Mouse (Mus musculus): ENCODE data around the gene Eps8.

Eps8 gene

DNA sequence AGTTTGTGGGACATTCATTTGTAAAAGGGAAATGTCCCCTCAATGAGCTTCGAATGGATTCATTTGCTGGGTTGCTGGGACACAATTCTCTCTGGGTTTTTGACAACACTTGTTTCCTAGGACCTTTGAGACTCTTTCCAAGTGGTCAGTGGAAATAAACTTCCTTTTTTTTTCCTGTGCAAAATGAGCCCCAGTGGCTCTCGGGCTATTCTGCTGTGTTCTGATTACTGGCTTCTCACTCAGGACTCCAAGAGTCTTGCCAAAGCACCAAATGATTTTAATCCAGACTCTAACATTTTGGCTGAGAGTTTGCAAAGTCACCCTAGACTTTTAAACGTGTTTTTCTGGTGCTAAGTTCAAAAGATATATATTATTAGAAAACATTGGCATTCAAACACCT is 10.3 kb upstream of the Eps8 start:
- no peak for DNase-seq (ENCODE audit: low read depth)

DNA sequence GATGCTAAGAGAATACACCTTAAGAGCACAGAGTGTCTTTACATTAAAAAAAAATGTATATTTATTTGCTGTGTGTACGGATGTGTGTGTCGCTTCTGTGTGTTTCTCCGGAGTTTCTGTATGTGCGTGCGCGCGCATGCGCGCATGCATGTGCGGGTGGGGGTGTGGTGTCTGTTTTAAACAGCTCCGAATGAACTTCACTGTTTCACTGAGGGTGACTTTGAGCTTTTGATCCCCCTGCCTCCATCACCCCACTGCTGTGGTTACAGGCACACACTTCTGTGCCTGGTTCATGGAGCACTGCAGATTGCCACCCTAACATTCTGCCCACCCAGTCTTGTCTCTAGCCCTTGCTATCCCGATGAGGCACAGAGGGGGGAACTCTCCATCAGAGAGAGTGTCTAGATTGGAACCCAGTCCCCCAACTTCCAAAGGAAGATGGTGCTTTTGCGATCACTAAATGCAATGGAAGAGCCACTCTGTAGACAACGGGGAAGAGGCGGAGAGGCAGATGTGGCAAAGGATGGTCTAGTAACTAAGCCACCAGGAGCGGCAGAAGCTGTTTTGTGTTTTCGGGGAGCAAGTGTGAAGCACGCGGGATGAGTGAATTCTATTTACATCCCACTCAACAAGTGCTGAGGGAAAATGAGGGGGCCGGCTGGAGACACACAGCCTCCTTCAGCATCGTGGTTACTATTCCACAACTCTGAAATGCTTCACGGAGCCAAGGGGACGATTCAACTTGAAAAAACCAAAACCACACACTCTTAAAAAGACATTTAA is 7.1 kb upstream of the Eps8 start:
- no peak for DNase-seq (ENCODE audit: low read depth)

DNA sequence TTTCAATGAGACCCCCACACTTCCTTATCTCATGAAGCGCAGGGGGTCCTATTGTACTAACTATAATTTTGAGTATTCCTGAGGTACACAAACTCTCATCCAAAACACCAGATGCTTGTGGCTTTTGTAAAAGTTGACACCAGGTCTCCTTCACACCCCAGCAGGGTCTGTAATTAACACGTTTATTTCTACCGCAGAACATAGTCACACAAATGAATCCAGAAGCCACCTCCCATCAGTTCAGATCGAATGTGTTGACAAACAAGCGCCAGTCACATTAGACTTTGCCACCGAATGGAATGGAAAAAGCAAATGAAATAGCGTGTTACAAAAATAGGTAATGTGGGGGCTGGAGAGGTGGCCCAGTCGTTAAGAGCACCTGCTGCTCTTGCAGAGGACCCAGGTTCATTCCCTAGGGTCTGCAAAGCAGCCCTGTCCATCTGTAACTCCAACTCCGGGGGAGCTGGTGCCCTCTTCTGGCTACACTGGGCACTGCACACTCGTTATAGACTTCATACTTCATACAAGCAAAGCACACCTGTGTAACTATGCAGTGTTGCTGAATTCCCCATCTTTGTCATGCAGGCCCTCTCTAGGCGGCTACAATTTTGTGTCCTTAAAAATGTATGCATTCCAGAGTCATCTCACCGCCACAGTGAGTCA is 3.9 kb upstream of the Eps8 start:
- DNase-seq (ENCODE audit: low read depth), result no peak

DNA sequence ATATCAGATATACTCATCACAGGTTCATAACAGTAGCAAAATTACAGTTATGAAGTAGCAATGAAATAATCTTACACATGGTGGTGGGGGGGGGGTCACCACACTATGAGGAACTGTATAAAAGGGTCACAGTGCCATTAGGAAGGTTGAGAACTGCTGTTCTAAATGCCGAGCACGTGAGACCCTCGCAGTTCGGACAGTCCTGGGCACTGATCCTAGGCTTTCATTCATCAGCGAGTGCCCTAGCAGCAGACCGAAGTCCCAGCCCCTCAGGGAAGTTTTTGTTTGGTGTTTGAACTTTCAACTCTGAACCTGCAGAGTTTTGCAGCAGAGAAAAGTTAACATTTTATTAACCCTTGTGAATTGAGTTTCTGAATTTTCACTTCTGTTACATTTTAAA is 2.5 kb upstream of the Eps8 start:
- no peak for DNase-seq (ENCODE audit: low read depth)

DNA sequence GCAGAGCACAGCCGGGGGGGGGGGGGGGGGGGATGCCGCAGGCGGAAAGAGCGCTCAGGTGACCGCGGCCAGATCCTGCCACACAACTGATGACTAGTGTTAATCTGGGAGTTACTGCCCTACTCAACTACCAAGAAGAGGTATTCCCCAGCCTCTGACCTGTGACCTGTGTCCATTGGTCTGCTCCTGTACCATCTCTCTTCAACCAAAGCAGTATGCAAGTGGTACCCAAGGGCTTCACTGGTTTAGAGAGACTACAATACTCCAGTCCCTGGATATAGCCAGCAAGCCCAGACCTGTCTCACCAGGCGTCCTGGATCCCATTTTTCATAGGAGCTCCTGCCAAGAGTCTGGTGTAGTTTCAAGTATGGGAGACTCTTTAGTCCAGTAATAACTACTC is 5.1 kb downstream of the Eps8 start:
- DNase-seq (ENCODE audit: low read depth), result no peak

DNA sequence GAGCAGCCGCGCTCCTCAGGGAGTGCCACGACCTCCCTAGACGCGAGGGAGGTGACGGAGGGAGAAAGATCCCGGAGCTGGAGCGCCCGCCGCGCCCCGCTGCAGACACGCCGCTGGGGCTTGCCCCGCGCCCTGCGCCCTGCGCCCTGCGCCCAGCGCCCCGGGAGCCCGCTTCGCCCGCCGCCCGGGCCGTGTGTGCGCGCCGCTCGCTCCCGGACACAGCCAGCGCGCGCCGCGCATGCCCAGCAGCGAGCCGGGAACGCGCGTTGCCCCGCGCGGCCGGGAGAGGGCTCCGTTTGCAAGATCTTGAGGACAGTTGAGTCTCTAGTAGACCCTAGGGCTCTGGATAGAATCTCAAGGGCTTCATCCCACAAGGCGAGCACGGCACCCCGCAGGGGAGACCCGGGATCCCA is 5.6 kb downstream of the Eps8 start:
- DNase-seq (ENCODE audit: low read depth), result peak; percentile 35

DNA sequence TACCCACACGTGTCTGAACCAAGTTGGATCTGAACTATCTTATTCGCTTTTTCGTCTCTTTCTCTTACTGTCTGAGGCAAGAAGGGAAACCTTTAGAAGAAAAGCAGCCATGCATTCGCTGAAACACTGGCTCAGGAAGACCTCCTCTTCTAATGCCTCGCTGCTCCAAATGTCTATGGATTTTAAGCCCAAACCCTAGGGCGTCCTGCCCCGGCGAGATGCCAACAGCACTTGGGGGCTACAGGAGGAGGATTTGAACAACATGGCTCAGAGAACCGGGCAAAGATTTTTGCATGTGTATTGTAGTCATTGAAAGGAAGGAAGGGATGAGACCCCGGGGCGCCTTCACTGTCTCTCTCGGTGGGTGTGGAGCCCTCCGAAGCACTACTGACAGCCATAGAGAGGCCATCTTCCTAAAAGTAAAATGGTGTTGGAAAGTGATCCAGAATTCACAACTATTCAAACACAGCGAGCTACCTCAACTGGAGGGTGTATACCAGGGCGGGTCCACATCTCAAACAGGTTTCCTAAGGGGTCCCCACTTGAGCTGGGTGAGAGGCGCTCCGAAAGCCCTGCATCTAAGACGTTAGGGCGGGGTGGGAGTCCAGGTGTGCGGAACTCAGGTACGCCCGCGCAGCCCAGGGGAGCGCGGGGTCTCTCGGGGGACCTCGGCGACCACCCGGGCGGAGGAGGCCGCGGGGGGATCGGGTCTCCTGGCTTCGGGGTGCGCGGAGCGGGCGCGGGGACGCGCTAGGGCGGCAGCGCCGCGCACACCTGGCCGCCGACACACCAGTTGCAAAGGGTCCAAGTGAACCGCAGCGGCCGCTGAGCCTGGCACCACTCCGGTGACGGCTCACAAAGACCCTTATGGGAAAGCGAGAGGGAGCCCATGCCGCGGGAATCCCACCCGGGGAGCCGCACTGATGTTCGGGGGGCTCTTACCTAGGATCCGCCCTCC is 6.3 kb downstream of the Eps8 start:
- DNase-seq (ENCODE audit: low read depth), result no peak

DNA sequence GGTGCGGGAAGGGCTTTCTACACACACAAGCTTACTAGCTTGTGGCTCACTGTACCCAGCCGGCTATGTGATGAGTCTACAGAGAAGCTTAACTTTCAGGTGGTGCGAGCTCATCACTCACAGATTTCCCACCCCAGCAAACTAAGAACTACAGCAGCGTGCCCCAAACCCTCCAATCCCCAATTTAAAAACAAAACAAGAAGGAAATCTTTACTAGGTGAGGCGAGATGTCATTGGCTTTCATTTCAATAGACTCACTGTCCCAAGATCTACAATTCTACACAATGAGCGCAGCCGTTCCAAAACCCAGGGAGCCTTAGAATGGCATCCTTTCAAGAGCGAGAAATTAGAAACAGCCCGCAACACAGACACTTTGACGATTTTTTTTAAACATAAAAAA is 7.0 kb downstream of the Eps8 start:
- DNase-seq (ENCODE audit: low read depth), result no peak

DNA sequence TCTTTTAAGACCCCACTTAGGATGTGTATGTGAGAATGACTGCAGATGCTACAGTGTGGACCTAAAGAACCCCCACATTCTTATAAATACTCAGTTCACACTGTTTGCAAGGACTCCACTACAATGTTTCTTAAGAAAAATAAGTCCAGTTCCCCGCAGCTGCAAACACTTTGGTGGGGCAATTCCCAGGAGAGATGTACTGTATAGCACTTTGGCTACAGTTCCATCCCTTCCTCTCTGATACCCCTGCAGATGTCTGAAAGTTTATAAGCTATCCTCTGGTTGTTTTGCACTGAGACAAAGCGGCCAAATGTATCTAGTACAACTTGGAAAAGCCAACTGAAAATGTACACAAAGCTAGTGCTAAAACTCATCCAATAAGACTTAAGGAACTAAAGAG is 8.0 kb downstream of the Eps8 start:
- no peak for DNase-seq (ENCODE audit: low read depth)

DNA sequence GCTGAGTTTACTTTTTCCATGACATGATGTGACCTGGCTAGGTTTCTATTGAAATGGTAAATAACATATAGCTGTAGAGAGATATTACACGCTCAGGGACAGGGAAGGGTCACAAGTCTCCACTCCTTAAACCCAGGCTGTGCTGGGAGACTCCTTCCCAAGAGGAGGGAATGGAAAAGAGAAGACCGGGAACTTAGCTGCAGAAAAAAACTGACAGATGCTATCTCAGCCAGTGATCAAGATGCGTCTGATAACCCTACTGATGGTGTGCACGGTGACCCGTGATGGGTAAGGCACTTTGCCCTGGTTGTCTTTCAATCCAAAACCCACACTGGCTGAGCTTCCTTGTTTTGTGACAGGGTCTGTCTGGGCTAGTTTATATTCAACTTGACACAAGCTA is 9.8 kb downstream of the Eps8 start:
- DNase-seq (ENCODE audit: low read depth), result no peak

DNA sequence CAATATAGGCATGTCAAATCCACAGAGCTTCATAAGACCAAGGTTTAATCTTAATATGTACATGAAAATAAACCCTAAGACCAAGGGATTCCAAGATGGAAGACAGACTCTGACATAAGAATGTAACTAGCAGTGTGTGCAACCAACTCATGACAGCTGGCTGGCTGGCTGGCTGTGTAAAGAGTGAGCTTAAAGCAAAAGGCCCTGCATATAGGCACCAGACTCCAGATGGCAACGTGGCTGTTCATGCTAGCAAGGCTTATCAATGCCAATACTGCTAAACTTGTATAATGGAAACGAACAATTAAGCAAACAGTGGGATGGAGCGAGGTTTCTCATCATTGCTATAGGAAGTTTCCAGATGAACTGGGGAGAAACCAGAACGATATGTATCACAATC is 10.9 kb downstream of the Eps8 start:
- no peak for DNase-seq (ENCODE audit: low read depth)

DNA sequence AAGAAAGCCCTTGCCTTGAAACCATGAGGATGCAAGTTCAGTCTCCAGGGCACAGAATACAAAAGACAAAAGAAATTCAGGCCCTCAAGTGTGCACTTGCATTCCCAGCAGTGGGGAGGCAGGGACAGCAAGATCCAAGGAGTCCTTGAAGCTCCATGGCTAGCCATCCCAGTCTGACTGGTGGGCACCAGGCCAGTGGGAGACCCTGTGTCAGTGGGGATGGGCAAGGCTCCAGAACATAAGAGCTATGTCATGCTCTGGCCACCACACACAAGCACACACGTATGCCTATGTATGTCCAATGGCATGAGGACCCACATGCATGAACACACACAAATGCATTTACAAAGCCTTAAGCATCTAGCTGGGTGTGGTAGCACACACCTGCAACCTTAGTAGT is 13.0 kb downstream of the Eps8 start:
- DNase-seq (ENCODE audit: low read depth), result no peak

DNA sequence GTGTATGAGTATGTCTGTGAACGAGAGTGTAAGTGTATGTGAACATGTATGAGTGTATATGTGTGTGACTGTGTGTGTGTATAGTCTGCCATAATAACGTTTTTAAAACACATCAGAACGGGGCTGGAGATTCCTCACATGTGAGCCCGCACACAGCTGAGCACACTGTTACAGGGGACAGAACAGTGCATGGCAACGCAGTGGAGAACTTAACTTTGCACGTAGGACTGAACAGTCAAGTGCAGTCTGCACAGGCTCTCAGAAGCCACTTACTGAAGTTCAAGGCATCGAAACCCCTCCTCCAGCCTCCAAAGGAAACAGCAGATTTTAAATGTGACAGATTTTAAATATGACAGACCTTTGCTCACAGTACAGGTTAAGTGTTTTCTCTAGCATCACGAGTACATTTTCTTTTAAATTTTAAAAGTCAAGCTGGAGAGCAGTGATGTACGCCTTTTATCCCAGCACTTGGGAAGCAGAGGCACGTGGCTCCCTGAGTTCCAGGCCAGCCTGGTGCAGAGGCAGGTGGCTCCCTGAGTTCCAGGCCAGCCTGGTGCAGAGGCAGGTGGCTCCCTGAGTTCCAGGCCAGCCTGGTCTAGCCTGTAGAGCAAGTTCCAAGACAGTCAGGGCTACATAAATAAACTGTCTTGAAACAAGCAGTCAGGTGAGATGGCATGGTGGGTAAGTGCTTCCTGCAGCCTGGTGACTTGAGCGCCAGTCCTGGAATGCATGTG is 15.7 kb downstream of the Eps8 start:
- no peak for DNase-seq (ENCODE audit: low read depth)

DNA sequence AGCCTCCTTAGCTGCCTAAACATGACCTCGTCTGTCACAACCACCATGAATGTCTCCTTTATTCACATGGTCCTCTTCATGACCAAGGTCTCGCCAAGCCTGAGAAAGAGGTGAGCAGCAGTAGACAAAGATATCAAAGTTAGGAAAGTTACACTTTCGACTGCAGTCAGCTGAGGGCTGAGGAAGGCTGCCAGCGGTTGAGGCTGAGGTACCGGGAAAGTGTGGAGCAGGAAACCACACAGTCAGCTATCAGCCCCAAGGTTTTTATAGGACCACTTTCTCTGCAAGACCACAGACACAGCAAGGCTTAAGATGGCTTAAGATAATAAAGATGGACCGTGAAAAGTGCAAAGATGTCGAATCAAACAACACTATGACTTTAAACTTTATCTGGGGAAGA is 17.2 kb downstream of the Eps8 start:
- DNase-seq (ENCODE audit: low read depth), result no peak

DNA sequence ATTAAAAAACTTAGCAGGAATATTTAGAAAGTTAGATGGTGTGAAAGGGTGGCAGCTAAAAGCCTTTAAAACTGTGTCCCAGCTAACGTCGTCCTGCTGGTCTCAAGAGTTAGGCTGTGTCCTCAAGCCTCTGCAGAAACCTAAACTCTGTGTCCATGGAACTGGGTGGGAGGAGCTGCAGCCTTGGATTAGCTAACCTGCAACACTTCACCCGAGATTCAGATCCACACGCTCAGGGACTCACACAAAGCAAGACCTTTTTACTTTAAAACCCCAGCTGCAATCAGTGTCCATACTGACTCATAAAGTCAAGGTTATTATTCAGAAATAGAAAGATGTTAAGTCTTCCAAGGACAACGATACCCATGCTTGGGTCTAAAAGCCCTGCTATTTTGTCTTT is 18.5 kb downstream of the Eps8 start:
- no peak for DNase-seq (ENCODE audit: low read depth)

DNA sequence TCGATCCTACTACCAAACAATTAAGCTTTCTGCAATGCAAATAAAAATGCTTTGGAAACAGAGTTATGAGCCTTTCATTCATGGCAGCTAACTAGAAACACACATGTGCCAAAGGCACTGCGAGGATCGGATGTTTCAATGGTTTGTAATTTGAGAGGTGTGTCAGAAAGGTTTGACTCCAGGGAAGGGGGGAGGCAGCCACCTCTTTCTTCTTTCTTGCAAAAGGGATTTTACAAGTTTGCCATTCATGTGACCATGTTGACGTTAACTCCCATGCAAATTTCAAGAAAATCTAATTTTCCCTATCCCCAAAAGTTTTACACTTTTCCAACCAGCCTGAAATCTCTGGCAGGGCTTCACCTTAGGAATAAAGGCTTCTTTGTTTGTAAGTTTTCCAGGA is 21.1 kb downstream of the Eps8 start:
- DNase-seq (ENCODE audit: low read depth), result no peak

DNA sequence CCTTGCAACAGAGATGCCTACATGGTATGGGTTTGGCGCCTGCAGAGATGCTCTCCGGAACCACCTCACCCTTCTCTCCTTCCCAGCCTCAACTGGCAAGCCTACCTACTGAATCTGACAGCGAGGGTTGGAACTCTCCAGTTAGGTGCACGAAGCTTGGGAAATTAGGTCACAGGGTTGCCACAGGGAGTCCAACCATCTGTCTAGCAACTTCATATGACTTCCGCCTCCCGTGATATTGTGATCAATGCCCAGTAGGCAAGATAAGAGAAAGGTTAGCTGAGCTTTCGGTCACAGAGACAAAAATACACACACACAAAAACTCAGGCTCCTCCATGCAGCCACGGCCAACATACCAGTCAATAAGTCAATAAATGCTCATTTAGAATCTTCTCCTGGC is 21.6 kb downstream of the Eps8 start:
- no peak for DNase-seq (ENCODE audit: low read depth)

DNA sequence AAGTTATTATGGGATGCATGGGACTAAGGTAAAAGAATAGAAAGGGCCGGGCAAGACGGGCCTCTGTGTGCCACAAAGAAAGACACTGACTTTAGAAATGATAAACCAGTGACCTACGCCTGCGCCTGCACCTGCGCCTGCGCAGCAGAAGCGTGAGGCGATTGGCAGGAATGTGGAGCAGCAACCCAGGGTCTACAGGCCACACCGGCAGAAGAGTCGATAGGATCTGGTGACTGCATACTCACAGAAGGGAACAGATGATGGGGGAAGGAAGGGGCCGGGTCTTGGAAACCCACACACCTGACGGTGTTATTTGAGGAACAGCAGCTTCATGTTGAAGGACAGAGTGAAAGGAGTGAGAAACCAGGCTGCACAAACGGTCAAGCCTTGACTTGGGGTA is 24.3 kb downstream of the Eps8 start:
- no peak for DNase-seq (ENCODE audit: low read depth)

DNA sequence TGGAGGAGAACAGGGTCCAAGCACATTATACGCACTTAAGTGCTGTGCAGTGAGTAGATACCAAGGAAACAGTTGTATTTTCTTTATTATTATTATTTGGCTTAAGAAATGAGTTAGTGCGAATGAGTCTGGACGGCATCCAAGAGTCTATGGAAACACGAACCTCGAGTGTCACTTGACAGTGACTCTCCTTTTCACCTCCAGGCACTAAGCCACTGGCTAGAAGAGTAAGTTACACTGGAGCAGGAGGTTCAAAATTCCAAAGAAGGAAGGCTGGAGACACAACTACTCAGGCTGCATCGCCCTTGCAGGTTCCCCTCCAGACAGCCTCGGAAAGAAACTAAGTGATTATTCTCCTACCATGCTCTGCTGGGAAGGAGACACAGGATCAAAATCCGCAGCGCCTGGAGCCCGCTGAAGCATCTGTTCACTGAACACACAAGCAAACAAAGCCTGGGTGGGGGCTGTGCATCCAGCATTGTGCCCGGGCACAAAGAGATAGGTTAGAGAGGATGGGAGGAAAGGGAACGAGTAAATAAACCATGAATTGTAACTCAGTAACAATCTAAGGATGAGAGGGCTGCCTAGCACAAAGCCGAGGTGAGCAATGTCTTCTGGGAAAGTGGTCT is 25.0 kb downstream of the Eps8 start:
- DNase-seq (ENCODE audit: low read depth), result no peak

DNA sequence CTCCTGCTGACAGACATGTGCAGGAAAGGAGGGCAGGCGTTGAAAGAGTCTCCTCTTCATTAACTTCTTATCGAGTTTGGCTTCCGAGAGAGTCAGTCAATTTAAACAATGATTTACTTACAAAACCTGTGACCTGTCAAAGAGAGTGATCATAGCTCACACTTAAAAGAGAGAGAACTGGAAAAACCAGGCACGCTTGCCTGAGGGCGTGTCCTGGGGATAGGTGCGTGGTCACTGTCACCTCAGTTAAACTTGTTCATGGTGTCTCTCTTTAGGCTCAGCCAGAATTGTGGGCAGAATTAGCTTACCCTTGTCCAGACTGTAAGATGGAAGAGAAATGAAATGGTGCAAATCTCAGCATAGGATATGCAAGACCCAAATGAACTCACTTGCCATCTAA is 26.0 kb downstream of the Eps8 start:
- DNase-seq (ENCODE audit: low read depth), result no peak

DNA sequence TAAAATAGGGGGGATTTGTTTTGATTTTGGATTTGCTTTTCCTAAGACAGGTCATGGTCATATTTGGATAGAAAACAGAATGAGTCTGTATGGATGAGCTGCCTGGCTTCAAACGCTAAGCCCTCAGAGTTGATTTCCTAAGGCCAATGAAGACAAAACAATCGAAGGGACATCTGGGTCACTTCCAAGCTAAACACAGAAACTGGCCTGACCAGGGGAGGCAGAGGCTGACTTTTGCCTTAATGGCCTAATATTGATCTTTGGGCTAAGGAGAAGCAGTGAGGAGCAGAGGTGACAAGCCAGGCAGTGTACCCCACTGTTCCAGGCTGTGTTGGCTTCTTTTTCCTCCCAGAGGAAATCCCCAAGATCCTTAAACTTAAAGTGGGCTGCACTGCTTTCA is 33.7 kb downstream of the Eps8 start:
- DNase-seq (ENCODE audit: low read depth), result no peak

DNA sequence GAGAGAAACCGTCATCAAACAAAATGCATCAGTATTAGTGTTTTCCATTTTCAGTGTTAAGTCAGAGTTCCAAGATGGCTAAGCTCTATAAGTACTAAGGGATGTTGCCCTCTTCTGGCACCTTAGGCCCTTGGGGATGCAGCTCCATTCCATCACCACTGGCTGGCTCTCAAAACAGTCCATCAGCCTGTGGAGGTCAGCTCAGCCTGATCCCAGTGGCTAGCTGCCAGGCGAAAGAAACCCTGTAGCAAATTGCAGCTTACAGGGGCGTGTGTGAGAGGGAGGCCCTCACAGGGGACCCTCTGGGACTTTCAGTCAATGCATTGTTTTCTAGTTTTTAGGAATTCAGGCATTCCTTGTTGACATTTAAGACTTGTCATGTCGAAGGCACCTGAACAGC is 40.8 kb downstream of the Eps8 start:
- no peak for DNase-seq (ENCODE audit: low read depth)

Data from naive thymus-derived CD4-positive, alpha-beta T cell, adult 2 months (primary cell).